8 mouse cellular contexts compared by ENCODE assay signal in the genomic region with DNA sequence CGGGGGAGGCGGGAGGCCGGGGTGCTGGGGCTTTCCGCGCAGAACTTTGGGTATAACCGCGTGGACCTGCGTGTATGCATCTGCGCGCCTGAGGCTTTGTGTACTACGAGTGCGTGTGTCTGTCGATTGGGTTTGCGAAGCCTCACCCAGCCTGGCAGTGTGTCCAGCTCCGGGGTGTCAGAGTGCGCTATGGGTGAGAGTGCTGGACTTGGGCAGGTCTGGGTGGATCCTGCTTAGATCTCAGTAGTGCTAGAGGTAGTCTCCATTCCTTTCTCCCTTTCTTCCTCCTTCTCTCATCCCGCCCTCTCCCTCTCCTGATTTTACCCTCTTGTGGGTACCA. TPM values are rescaled to one million over a fixed set of nuclear protein-coding genes. Genes with fewer than 3 reads are reported as not detected.
DNase-seq lines count a peak whose midpoint lies in the region; ATAC-seq and TF ChIP-seq lines count a peak whose summit lies in the region.
"Had no signal": no experiment of that assay in that cellular context is flagged by ENCODE, and none has a peak within 500 bp of the region (broad histone marks: within the 10 kb centered on the region; RNA-seq: fewer than 3 reads in every experiment).

No protein-coding gene starts in this region.

- peak overlapping the region; percentile 70 for H3K9ac ChIP-seq in heart, postnatal 0 days (replicated peaks; ENCODE audit: low read depth, low read length)

- H3K4me3 ChIP-seq in layer of hippocampus, adult 2 months = peak overlapping the region; percentile 75
- H3K4me3 ChIP-seq in heart, postnatal 0 days (ENCODE audit: low read depth, low read length) = peak overlapping the region; percentile 64
- H3K4me3 ChIP-seq in midbrain, embryonic 10.5 days = peak overlapping the region; percentile 78

- 0 out of 2 replicates have a peak, but pooled peaks cover 4% of the 10 kb centered on the region for H3K4me1 ChIP-seq in heart, postnatal 0 days (ENCODE audit: control insufficient read depth, insufficient read depth)
- H3K4me1 ChIP-seq in midbrain, embryonic 10.5 days = peaks cover 25% of the 10 kb centered on the region

- H3K27ac ChIP-seq in layer of hippocampus, adult 2 months = peak overlapping the region; percentile 68; the same call in 1 of the 2 replicates
- no peak overlapping the region for H3K27ac ChIP-seq in heart, postnatal 0 days (ENCODE audit: low read depth)
- H3K27ac ChIP-seq in midbrain, embryonic 10.5 days (replicated peaks) = peak overlapping the region; percentile 87

- 3% methylated on average over 14 of the region's 17 CpGs for WGBS in heart, postnatal 0 days
- 3% methylated on average over 17 of the region's 17 CpGs for WGBS in midbrain, embryonic 10.5 days

- peaks cover 38% of the 10 kb centered on the region for H3K27me3 ChIP-seq in heart, postnatal 0 days (ENCODE audit: control insufficient read depth, insufficient read depth, low read length)
- H3K27me3 ChIP-seq in midbrain, embryonic 10.5 days (ENCODE audit: low read depth, poor library complexity, severe bottlenecking) = peaks cover 72% of the 10 kb centered on the region

- H3K9me3 ChIP-seq in heart, postnatal 0 days (replicated peaks; ENCODE audit: control insufficient read depth, low read length) = no peaks in the 10 kb centered on the region
- no peaks in the 10 kb centered on the region for H3K9me3 ChIP-seq in midbrain, embryonic 10.5 days (replicated peaks)

- TF ChIP-seq EP300 in heart, postnatal 0 days (IDR thresholded peaks at IDR 0.05; ENCODE audit: low read depth) = no peak

- peak; percentile 19; the same call in 1 of the 2 replicates for ATAC-seq in common myeloid progenitor, adult 5-6 weeks (replicated peaks; ENCODE audit: low read depth, poor library complexity, severe bottlenecking)
- 0 out of 2 replicates have a peak, but pooled peaks have one; percentile 34 for ATAC-seq in heart, postnatal 0 days (ENCODE audit: insufficient read depth, low read depth)

- TF ChIP-seq CTCF in layer of hippocampus, adult 2 months (conservative IDR thresholded peaks at IDR 0.05) = no peak
- no peak for TF ChIP-seq CTCF in heart, postnatal 0 days (IDR thresholded peaks at IDR 0.05; ENCODE audit: low read depth)

- H3K36me3 ChIP-seq in heart, postnatal 0 days (replicated peaks; ENCODE audit: control insufficient read depth, insufficient read depth, low read length) = no peaks in the 10 kb centered on the region
- peaks cover 5% of the 10 kb centered on the region for H3K36me3 ChIP-seq in midbrain, embryonic 10.5 days

- peak in 1 of 2 experiments; percentile 21 for DNase-seq in layer of hippocampus, adult 2 months (ENCODE audit: low spot score in 2 of 2)
- DNase-seq in layer of hippocampus, adult 9-11 months = no peak
- DNase-seq in heart, postnatal 0 days (ENCODE audit: low spot score) = no peak
- DNase-seq in midbrain, embryonic 10.5 days (ENCODE audit: low spot score) = peak; percentile 57
- DNase-seq in yolk sac, embryonic 10.5 days (ENCODE audit: low spot score) = no peak
- DNase-seq in testis, postnatal 14 days (ENCODE audit: low spot score) = no peak

- H3K4me2 ChIP-seq in heart, postnatal 0 days (ENCODE audit: low read depth, low read length) = peak overlapping the region; percentile 100

RNA-seq across cellular contexts. Expression of a gene that starts 1.0 kb away (rescaled TPM):
- 1 to 10 TPM; 4.5 to 5.3 TPM for total RNA-seq in layer of hippocampus, adult 2 months (2021)
- not detected in 2 replicates for total RNA-seq in common myeloid progenitor, adult 5-6 weeks (2017)
- total RNA-seq in heart, postnatal 0 days (2014; rRNA removed; ENCODE audit: low replicate concordance) = 1.2 and 1.6 TPM in 2 replicates
- 3.6 and 3.8 TPM in 2 replicates for polyA plus RNA-seq in heart, postnatal 0 days (2015; fragmentation: Nextera tagmentation; extraction: Ambion mirVana)
- polyA plus RNA-seq in midbrain, embryonic 10.5 days (2016; fragmentation: Nextera tagmentation; extraction: Ambion mirVana) = 4.2 and 5.3 TPM in 2 replicates
- total RNA-seq: neutrophil, adult 5-6 weeks had no signal

RNA-seq across cellular contexts. Expression of a gene that starts 34.5 kb away (rescaled TPM):
- 1 to 10 TPM; 1.2 to 1.4 TPM for total RNA-seq in layer of hippocampus, adult 2 months (2021)
- not detected in 2 replicates for total RNA-seq in common myeloid progenitor, adult 5-6 weeks (2017)
- not detected in 2 replicates for total RNA-seq in heart, postnatal 0 days (2014; rRNA removed; ENCODE audit: low replicate concordance)
- polyA plus RNA-seq in heart, postnatal 0 days (2015; fragmentation: Nextera tagmentation; extraction: Ambion mirVana) = not detected in 2 replicates
- polyA plus RNA-seq in midbrain, embryonic 10.5 days (2016; fragmentation: Nextera tagmentation; extraction: Ambion mirVana) = 0.06 TPM in 1 of 2 replicates, not detected in the other
- total RNA-seq: neutrophil, adult 5-6 weeks had no signal

RNA-seq across cellular contexts. Expression of a gene that starts 41.2 kb away (rescaled TPM):
- total RNA-seq in layer of hippocampus, adult 2 months (2021) = 10 to 100 TPM; 34.6 to 36.9 TPM
- 16.6 TPM in 2 replicates for total RNA-seq in common myeloid progenitor, adult 5-6 weeks (2017)
- total RNA-seq in heart, postnatal 0 days (2014; rRNA removed; ENCODE audit: low replicate concordance) = 32.3 and 37.6 TPM in 2 replicates
- 31.4 and 32.6 TPM in 2 replicates for polyA plus RNA-seq in heart, postnatal 0 days (2015; fragmentation: Nextera tagmentation; extraction: Ambion mirVana)
- 47.8 and 52.6 TPM in 2 replicates for polyA plus RNA-seq in midbrain, embryonic 10.5 days (2016; fragmentation: Nextera tagmentation; extraction: Ambion mirVana)
